Mouse (Mus musculus) hindbrain, embryonic 16.5 days (tissue): ENCODE measurements around the gene Tgoln1. TPM values are rescaled to one million over a fixed set of nuclear protein-coding genes. Genes with fewer than 3 reads are reported as not detected.

Experiments
- ATAC-seq: fragments of 200-750 bp; cut with Nextera tagmentation; 2 replicates; pipeline ENCODE4 v1.8.0; 2017; ENCODE audit warnings: moderate TSS enrichment, moderate library complexity
- H3K27ac ChIP-seq: fragments of 300-500 bp; sonication (generic); 2 replicates; pipeline ENCODE4 v1.5.1; 2014; ENCODE audit warnings: low read depth, mild to moderate bottlenecking, control low read depth, low read length, moderate library complexity
- H3K27me3 ChIP-seq: fragments of 300-500 bp; sonication (generic); replicated peaks from 2 replicates; pipeline ENCODE4 v1.6.1; 2014; ENCODE audit warnings: low read length; ENCODE audit not compliant: control insufficient read depth, insufficient read depth
- H3K36me3 ChIP-seq: fragments of 300-500 bp; sonication (generic); 2 replicates; pipeline ENCODE4 v1.6.1; 2014; ENCODE audit warnings: mild to moderate bottlenecking, low read length, moderate library complexity, mixed read lengths; ENCODE audit not compliant: control insufficient read depth, insufficient read depth
- H3K4me1 ChIP-seq: fragments of 300-500 bp; sonication (generic); 2 replicates; pipeline ENCODE4 v1.6.1; 2014; ENCODE audit warnings: low read depth, low read length; ENCODE audit not compliant: control insufficient read depth, insufficient read depth
- H3K4me2 ChIP-seq: fragments of 300-500 bp; sonication (generic); 2 replicates; pipeline ENCODE4 v1.6.1; 2014; ENCODE audit warnings: mild to moderate bottlenecking, low read length, control low read depth, moderate library complexity
- H3K4me3 ChIP-seq: fragments of 300-500 bp; sonication (generic); 2 replicates; pipeline ENCODE4 v1.5.1; 2014; ENCODE audit warnings: mild to moderate bottlenecking, low read length, control low read depth, moderate library complexity
- H3K9ac ChIP-seq: fragments of 300-500 bp; sonication (generic); 2 replicates; pipeline ENCODE4 v1.6.1; 2014; ENCODE audit warnings: low read depth, mild to moderate bottlenecking, control low read depth, low read length, moderate library complexity
- H3K9me3 ChIP-seq: fragments of 300-500 bp; sonication (generic); 2 replicates; pipeline ENCODE4 v1.6.1; 2014; ENCODE audit warnings: mild to moderate bottlenecking, low read length, moderate library complexity; ENCODE audit not compliant: control insufficient read depth
- WGBS: fragments of 180-500 bp; shearing (Covaris S2); extraction: QIAGEN DNeasy Blood & Tissue Kit; methylation state at CpG from one replicate; pipeline ENCODE4 v1.1.7; 2014; 5-methylcytosine and 5-hydroxymethylcytosine counted together
- polyA plus RNA-seq: library from polyadenylated mRNA; unstranded; fragments of >200 nt; fragmentation: Nextera tagmentation; extraction: Ambion mirVana; gene quantifications from 2 replicates; pipeline ENCODE4 v1.2.1, GENCODE M21; 2015

The Tgoln1 gene
- polyA plus RNA-seq, result 35.6 and 38.9 TPM in 2 replicates

DNA sequence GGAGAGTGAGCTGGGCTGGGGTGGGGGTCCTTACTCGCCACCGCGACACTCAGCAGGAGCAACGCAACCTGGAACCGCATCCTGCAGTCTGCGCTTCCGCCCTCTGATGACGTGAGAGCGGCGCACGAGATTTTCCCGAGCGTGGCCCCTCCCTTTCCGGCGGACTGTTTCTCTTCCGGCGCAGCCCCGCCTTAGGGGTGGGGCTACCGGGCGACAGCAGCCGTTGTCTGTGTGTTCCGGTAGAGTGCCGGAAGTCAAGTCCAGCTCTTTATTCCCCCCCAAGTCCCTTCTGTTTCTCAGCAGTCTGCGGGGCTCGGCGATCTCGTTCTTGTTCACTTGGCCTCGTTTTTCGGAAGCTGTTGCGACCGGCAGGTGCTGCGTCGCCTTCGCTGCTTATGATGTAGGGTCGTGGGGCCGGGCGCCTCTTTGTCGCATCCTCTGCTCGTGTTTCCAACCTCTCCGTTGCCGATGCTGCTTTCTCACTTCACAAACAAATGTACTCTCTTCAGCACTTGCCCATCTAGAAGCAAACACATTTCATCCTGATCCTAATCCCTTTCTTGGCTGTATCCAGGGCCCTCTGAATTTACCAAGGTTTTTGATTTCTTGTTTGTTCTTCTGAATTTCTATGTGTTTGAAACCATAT lies at the start of gene Tgoln1:
TSS of gene Tgoln1 (minus strand) at position 358 of the 646 bp plus-strand sequence.
- WGBS, result under 1% methylated on average over 41 of the region's 41 CpGs
- ATAC-seq, result peak; percentile 98

DNA sequence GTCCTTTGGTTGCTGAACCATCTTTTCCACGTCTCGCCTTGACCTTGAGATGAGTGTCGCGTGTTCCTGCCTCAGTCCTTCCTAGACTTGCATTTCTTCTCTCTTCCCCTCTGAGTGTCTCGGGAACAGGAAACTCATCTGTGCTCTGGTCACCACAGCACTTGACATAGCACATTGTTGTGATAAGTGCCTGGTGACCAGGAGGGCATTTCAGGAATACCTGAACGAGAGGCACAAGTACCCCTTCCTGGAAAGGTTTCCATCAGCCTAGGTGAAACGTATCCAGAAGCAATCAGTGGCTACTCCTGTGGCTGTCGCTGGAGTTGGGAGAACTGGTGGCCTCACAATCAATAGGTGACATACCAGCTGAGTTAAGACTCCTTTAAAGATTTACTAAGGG lies 47.5 kb upstream of the Tgoln1 start:
- WGBS, result 82% methylated on average over 8 of the region's 8 CpGs
- no peak for ATAC-seq
- H3K4me2 ChIP-seq, result no peak overlapping the region
- peaks cover 5% of the 10 kb centered on the region for H3K4me1 ChIP-seq
- H3K9ac ChIP-seq, result no peak overlapping the region
- H3K36me3 ChIP-seq, result no peaks in the 10 kb centered on the region
- H3K9me3 ChIP-seq, result no peaks in the 10 kb centered on the region
- H3K4me3 ChIP-seq, result no peak overlapping the region
- no peaks in the 10 kb centered on the region for H3K27me3 ChIP-seq
- no peak overlapping the region for H3K27ac ChIP-seq

More for the DNA sequence above, at the start of gene Tgoln1:
- Histone ChIP-seq H3K27me3 (no peaks in the 10 kb centered on the region), H3K36me3 (no peaks in the 10 kb centered on the region), H3K4me3 (peak within 1 kb of the TSS; percentile 80), H3K27ac (peak within 1 kb of the TSS; percentile 96), H3K9ac (peak within 1 kb of the TSS; percentile 90), H3K4me2 (peak within 1 kb of the TSS; percentile 95), H3K9me3 (no peaks in the 10 kb centered on the region), H3K4me1 (peaks cover 28% of the 10 kb centered on the region)

DNA sequence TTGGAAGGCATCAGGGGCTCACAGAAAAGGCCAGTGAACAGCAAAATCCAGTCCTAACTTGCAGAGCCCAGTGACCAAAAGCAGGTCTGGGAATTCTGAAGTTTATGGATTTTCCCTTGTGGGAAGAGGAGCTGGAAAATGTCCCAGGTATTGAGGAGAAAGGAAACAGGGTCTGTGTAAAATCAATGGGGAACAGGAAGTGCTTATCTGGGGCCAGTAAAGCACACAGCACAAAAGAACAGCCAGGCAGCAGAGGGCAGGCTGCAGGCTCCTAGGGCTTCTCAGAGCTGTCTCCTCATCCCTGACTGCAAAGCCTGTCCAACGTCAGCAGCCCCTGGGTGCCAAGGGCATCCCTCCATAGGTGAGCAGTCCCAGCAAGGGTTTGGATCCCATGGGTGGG lies 46.2 kb upstream of the Tgoln1 start:
- Histone ChIP-seq H3K36me3 (no peaks in the 10 kb centered on the region), H3K27me3 (no peaks in the 10 kb centered on the region), H3K4me3 (no peak overlapping the region), H3K9ac (no peak overlapping the region), H3K9me3 (no peaks in the 10 kb centered on the region), H3K27ac (no peak overlapping the region), H3K4me2 (no peak overlapping the region), H3K4me1 (peaks cover 5% of the 10 kb centered on the region)
- no peak for ATAC-seq
- WGBS, result 9% methylated on average over 1 of the region's 1 CpGs

DNA sequence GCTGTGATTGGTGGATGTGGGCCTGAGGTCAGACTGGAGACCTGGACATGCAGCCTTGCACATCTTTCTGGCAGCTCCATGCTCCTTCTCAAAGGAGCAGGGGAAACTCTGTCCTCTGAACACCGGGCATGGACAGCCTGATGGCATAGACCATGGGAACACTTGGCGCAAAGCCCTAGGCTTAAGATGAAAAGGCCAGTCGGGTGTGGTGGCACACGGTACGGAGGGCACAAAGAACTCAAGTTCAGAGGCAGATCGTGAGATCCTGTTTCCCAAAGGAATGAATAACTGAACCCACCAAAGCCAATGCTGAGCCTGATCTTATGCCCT lies 43.6 kb upstream of the Tgoln1 start:
- Histone ChIP-seq H3K27me3 (no peaks in the 10 kb centered on the region), H3K27ac (no peak overlapping the region), H3K36me3 (no peaks in the 10 kb centered on the region), H3K4me1 (peaks cover 9% of the 10 kb centered on the region), H3K9ac (no peak overlapping the region), H3K4me2 (no peak overlapping the region), H3K9me3 (no peaks in the 10 kb centered on the region), H3K4me3 (no peak overlapping the region)
- WGBS, result 71% methylated on average over 6 of the region's 6 CpGs
- ATAC-seq, result no peak; the same call in 1 of the 2 replicates

DNA sequence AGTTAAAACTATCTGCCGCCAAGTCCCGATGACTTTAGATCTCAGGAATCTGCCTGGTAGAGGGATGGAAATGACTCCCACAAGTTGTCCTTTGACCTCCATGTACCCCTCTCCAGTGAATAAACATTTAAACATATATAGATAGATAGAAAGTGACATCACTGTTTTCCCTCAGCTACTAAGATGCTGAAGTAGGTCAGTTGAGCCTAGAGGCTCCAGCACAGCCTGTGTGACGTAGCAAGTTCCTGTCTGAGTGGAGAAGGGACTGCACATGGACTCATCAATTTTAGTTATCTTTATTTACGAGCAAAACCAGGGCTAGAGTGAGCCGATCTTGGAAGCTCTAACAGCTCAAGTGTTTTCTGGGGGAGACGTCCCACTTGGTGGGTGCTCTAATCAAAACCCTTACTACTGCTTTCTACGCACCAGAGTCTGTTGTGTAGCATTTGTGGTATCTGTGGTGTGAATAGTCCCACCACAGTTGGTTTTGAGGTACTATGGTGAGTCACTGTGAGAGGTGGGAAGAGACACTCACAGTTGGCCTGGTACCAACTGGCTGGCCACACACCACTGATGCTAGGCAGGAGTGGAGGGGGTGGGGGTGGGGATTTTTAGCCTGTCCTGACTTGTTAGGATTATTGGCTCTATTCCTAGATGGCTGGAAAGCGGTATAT lies 43.1 kb upstream of the Tgoln1 start:
- Histone ChIP-seq H3K4me2 (no peak overlapping the region), H3K27ac (no peak overlapping the region), H3K27me3 (no peaks in the 10 kb centered on the region), H3K9me3 (no peaks in the 10 kb centered on the region), H3K4me3 (no peak overlapping the region), H3K9ac (no peak overlapping the region), H3K36me3 (no peaks in the 10 kb centered on the region), H3K4me1 (peaks cover 13% of the 10 kb centered on the region)
- ATAC-seq, result 0 out of 2 replicates have a peak, but pooled peaks have one; percentile 28
- WGBS, result 84% methylated on average over 8 of the region's 8 CpGs

DNA sequence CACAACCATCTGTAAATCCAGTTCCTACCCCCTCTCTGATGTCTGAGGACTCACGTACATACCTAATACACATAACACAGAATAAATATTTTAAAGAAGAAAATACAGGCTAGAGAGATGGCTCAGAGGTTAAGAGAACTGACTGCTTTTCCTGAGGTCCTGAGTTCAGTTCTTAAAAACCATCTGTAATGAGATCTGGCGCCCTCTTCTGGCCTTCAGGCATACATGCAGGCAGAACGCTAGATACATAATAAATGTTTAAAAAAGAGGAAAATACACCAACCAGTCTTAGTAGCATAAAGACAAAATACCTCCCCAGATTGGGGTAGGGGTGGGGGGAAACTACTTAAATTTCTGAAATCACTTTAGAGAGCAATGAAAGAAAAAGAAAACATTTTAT lies 41.2 kb upstream of the Tgoln1 start:
- H3K9ac ChIP-seq, result no peak overlapping the region
- H3K4me2 ChIP-seq, result no peak overlapping the region
- no peak overlapping the region for H3K27ac ChIP-seq
- H3K9me3 ChIP-seq, result no peaks in the 10 kb centered on the region
- H3K4me3 ChIP-seq, result no peak overlapping the region
- H3K4me1 ChIP-seq, result peaks cover 13% of the 10 kb centered on the region
- no peaks in the 10 kb centered on the region for H3K36me3 ChIP-seq
- WGBS, result 65% methylated on average over 3 of the region's 3 CpGs
- H3K27me3 ChIP-seq, result no peaks in the 10 kb centered on the region
- ATAC-seq, result no peak

DNA sequence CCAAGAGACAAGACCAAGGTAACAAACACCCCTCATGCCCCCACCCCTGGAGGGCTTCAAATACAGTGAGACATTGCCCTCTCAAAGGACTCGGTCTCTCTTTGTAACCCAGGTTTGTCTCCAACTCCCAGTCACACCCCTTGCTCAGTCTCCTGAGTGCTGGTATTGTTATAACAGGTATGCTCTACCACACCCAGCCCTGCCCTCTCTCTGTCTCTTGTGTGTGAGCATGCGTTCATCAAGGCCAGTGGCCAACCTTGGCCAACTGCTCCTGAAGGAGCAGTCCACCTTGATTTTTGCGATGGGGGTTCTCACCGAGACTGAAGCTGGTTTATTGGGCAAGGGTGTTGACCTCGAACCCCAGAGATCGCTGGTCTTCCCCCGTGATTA lies 39.2 kb upstream of the Tgoln1 start:
- H3K4me1 ChIP-seq, result peaks cover 13% of the 10 kb centered on the region
- H3K27ac ChIP-seq, result no peak overlapping the region
- H3K36me3 ChIP-seq, result no peaks in the 10 kb centered on the region
- no peak for ATAC-seq
- no peaks in the 10 kb centered on the region for H3K9me3 ChIP-seq
- H3K27me3 ChIP-seq, result no peaks in the 10 kb centered on the region
- WGBS, result 87% methylated on average over 7 of the region's 7 CpGs
- no peak overlapping the region; the same call in 1 of the 2 replicates for H3K4me2 ChIP-seq
- H3K9ac ChIP-seq, result no peak overlapping the region
- no peak overlapping the region for H3K4me3 ChIP-seq

DNA sequence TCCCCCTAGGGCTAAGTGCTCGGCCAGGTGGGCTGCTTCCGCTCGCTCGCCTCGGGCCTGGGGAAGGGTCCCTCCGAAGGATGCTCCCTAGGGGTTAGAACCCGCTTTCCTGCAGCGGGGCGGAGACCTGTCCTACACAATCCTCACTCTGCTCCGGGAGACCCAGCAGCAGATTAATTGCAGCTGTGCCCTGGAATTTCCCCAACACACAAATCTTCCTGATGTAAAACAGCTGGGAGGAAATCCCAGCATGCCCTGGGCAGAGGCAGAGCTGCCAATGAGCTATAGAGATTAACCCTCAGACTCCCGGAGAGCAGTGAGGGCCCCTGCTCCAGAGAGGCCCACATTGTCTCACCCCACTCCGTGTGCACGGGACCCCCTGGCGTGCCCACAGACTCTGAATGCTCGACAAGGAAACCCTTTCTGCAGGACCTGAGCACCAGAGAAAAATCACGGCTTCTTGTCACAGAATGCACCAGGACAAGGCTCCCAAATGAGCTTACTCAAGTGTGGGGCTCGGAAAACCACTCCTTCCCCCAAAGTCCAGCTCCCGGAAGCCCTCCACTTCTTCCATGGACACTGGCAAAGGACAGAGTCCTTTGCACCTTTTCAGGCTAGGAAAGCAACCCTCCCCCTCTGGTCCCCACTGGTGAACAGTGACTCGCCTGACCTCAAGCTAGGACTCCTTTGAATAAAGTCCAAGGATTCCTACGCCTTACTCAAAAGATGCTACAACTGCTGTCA lies 38.7 kb upstream of the Tgoln1 start:
- ATAC-seq, result peak; percentile 85
- peak overlapping the region; percentile 40 for H3K4me3 ChIP-seq
- peak overlapping the region; percentile 73 for H3K27ac ChIP-seq
- no peaks in the 10 kb centered on the region for H3K27me3 ChIP-seq
- H3K4me2 ChIP-seq, result peak overlapping the region; percentile 62
- H3K4me1 ChIP-seq, result peaks cover 9% of the 10 kb centered on the region
- H3K9me3 ChIP-seq, result no peaks in the 10 kb centered on the region
- no peaks in the 10 kb centered on the region for H3K36me3 ChIP-seq
- 34% methylated on average over 20 of the region's 20 CpGs for WGBS
- H3K9ac ChIP-seq, result peak overlapping the region; percentile 63

DNA sequence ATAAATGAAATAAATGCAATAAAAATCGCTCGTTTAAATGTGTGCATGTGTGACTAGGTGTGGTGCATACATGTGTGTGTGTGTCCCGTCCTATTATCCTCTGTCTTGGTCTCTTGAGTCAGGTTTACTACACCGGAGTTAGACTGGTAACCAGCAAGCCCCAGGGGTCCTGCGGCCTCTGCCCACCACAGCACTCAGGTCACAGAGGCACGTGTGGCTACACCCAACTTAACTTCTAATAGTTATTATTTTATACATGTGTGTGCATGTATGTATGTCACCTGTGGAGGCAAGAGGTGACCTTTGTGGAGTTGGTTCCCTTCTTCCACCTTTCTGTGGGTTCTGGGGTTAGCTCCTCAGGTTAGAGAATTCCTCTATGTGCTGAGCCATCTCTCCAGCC lies 37.6 kb upstream of the Tgoln1 start:
- WGBS, result 86% methylated on average over 6 of the region's 6 CpGs

More for the DNA sequence above, 37.6 kb upstream of the Tgoln1 start:
- Histone ChIP-seq H3K36me3 (no peaks in the 10 kb centered on the region), H3K27ac (no peak overlapping the region), H3K9ac (no peak overlapping the region), H3K4me1 (peaks cover 8% of the 10 kb centered on the region), H3K27me3 (no peaks in the 10 kb centered on the region), H3K4me3 (no peak overlapping the region), H3K4me2 (no peak overlapping the region), H3K9me3 (no peaks in the 10 kb centered on the region)
- no peak for ATAC-seq
